Mouse (Mus musculus) testis, adult 2 months (tissue): ENCODE measurements at regions not wholly inside any gene's neighbourhood (a gene's known extent, or its start where the extent isn't known, plus 50 kb on each side); places are given as distances from the start of the nearest gene placed in this dataset.

ENCODE experiments used
- H3K27ac ChIP-seq: fragments of 200-500 bp; 2 replicates; pipeline ENCODE4 v1.5.1; 2012; ENCODE audit warnings: low read depth, low read length; ENCODE audit not compliant: control insufficient read depth, insufficient read depth
- H3K27me3 ChIP-seq: fragments of 200-500 bp; 2 replicates; pipeline ENCODE4 v1.6.1; 2012; ENCODE audit warnings: mild to moderate bottlenecking, low read length, moderate library complexity; ENCODE audit not compliant: control insufficient read depth, insufficient read depth
- H3K36me3 ChIP-seq: fragments of 200-500 bp; 2 replicates; pipeline ENCODE4 v1.6.1; 2012; ENCODE audit warnings: mild to moderate bottlenecking, low read length; ENCODE audit not compliant: control insufficient read depth, insufficient read depth
- H3K4me1 ChIP-seq: fragments of 200-500 bp; 2 replicates; pipeline ENCODE4 v1.6.1; 2012; ENCODE audit warnings: low read length; ENCODE audit not compliant: control insufficient read depth, insufficient read depth
- H3K4me3 ChIP-seq: fragments of 200-500 bp; 2 replicates; pipeline ENCODE4 v1.5.1; 2012; ENCODE audit warnings: low read depth, mild to moderate bottlenecking, low read length, moderate library complexity, mixed read lengths; ENCODE audit not compliant: control insufficient read depth
- CTCF ChIP-seq: fragments of 200-500 bp; IDR thresholded peaks from 2 replicates; pipeline ENCODE4 v1.5.1; 2012; ENCODE audit warnings: low read depth, mild to moderate bottlenecking, inconsistent platforms, low read length, moderate library complexity; ENCODE audit not compliant: control insufficient read depth, insufficient read depth, insufficient replicate concordance
- POLR2A ChIP-seq: fragments of 200-500 bp; IDR thresholded peaks from 2 replicates; pipeline ENCODE4 v1.6.1; 2012; ENCODE audit warnings: low read depth, mild to moderate bottlenecking, inconsistent platforms, low read length, moderate library complexity; ENCODE audit not compliant: control insufficient read depth

GRCm38 (mm10) chr13:80956966-80957365, 73.8 kb downstream of the Arrdc3 start:
- H3K27ac ChIP-seq, result no peak overlapping the region
- no peak for TF ChIP-seq CTCF
- no peak for TF ChIP-seq POLR2A
- H3K4me3 ChIP-seq, result no peak overlapping the region
- H3K27me3 ChIP-seq, result no peaks in the 10 kb centered on the region
- no peaks in the 10 kb centered on the region for H3K4me1 ChIP-seq
- no peaks in the 10 kb centered on the region for H3K36me3 ChIP-seq

GRCm38 (mm10) chr13:80957419-80958139, 74.4 kb downstream of the Arrdc3 start:
- no peak for TF ChIP-seq CTCF
- TF ChIP-seq POLR2A, result no peak
- no peak overlapping the region for H3K27ac ChIP-seq
- H3K4me1 ChIP-seq, result no peaks in the 10 kb centered on the region
- H3K27me3 ChIP-seq, result no peaks in the 10 kb centered on the region
- H3K36me3 ChIP-seq, result no peaks in the 10 kb centered on the region
- H3K4me3 ChIP-seq, result no peak overlapping the region

GRCm38 (mm10) chr13:80959763-80960162, 76.6 kb downstream of the Arrdc3 start:
- H3K27me3 ChIP-seq, result no peaks in the 10 kb centered on the region; the same call in 1 of the 2 replicates
- H3K4me3 ChIP-seq, result no peak overlapping the region
- peaks cover 3% of the 10 kb centered on the region; the same call in 1 of the 2 replicates for H3K4me1 ChIP-seq
- no peak overlapping the region for H3K27ac ChIP-seq
- H3K36me3 ChIP-seq, result no peaks in the 10 kb centered on the region
- TF ChIP-seq CTCF, result no peak
- TF ChIP-seq POLR2A, result no peak

- TF ChIP-seq POLR2A (no peak), CTCF (no peak)
- no peaks in the 10 kb centered on the region for H3K36me3 ChIP-seq
- H3K4me1 ChIP-seq, result peaks cover 3% of the 10 kb centered on the region; the same call in 1 of the 2 replicates
- H3K27me3 ChIP-seq, result no peaks in the 10 kb centered on the region; the same call in 1 of the 2 replicates
- no peak overlapping the region for H3K27ac ChIP-seq
- H3K4me3 ChIP-seq, result peak overlapping the region; percentile 39; the same call in 1 of the 2 replicates
These were observed 78.9 kb downstream of the Arrdc3 start for GRCm38 (mm10) chr13:80961985-80962617.

- no peaks in the 10 kb centered on the region for H3K36me3 ChIP-seq
- peak overlapping the region; percentile 88 for H3K4me3 ChIP-seq
- no peaks in the 10 kb centered on the region; the same call in 1 of the 2 replicates for H3K27me3 ChIP-seq
- H3K4me1 ChIP-seq, result peaks cover 3% of the 10 kb centered on the region; the same call in 1 of the 2 replicates
- TF ChIP-seq POLR2A, result peak; percentile 36; the same call in 1 of the 2 replicates
- no peak for TF ChIP-seq CTCF
- H3K27ac ChIP-seq, result peak overlapping the region; percentile 75
These were observed 79.8 kb downstream of the Arrdc3 start for GRCm38 (mm10) chr13:80962789-80963590.

GRCm38 (mm10) chr13:80963591-80963940, 80.4 kb downstream of the Arrdc3 start:
- Histone ChIP-seq H3K36me3 (no peaks in the 10 kb centered on the region), H3K27ac (peak overlapping the region; percentile 30; the same call in 1 of the 2 replicates), H3K4me3 (peak overlapping the region; percentile 88), H3K4me1 (peaks cover 3% of the 10 kb centered on the region; the same call in 1 of the 2 replicates), H3K27me3 (no peaks in the 10 kb centered on the region; the same call in 1 of the 2 replicates)
- TF ChIP-seq CTCF (no peak), POLR2A (no peak)

GRCm38 (mm10) chr13:80971664-80972063, 88.5 kb downstream of the Arrdc3 start:
- Histone ChIP-seq H3K27me3 (no peaks in the 10 kb centered on the region), H3K4me1 (no peaks in the 10 kb centered on the region), H3K36me3 (no peaks in the 10 kb centered on the region), H3K27ac (no peak overlapping the region), H3K4me3 (no peak overlapping the region)
- TF ChIP-seq CTCF (no peak), POLR2A (no peak)
